In the genomic region with DNA sequence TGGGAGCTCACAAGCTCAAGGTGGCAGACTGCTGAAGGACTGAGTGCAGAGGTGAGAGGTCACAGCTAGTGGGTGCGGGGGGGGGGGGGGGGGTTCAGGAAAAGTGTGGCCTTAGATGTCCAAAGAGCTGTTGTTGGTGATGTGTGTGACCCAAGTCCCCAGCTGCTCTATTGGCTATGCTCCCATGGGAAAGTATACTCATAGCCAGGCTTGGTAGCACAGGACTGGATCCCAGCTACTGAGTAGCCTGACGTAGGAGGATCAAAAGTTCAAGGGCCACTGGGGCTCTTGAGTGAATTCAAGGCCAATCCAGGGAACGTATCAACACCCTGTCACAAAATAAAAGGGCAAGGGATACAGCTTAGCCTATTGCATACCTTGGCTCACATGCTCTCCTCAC, we compare ENCODE assay signal across 11 mouse cellular contexts.
"Had no signal": no experiment of that assay in that cellular context is flagged by ENCODE, and none has a peak within 500 bp of the region (broad histone marks: within the 10 kb centered on the region; RNA-seq: fewer than 3 reads in every experiment).

No protein-coding gene starts in this region.

- H3K4me1 ChIP-seq: intestine, embryonic 15.5 days; limb, embryonic 13.5 days had no signal

- H3K9me3 ChIP-seq: intestine, embryonic 15.5 days; limb, embryonic 13.5 days; midbrain, embryonic 12.5 days had no signal

- H3K36me3 ChIP-seq: intestine, embryonic 15.5 days; limb, embryonic 13.5 days; midbrain, embryonic 12.5 days had no signal

- H3K4me3 ChIP-seq: intestine, embryonic 15.5 days; layer of hippocampus, adult 2 months; limb, embryonic 13.5 days; midbrain, embryonic 12.5 days had no signal

- DNase-seq: kidney, adult 8-10 months; kidney, postnatal 4 days; left cerebral cortex, postnatal 4 days; right cerebral cortex, adult 18-20 months; right cerebral cortex, postnatal 25 days had no signal

- H3K27me3 ChIP-seq: intestine, embryonic 15.5 days; limb, embryonic 13.5 days; midbrain, embryonic 12.5 days had no signal

- H3K27ac ChIP-seq: intestine, embryonic 15.5 days; layer of hippocampus, adult 2 months; limb, embryonic 13.5 days; midbrain, embryonic 12.5 days; stomach, postnatal 0 days had no signal

- H3K9ac ChIP-seq: intestine, embryonic 15.5 days; limb, embryonic 13.5 days; midbrain, embryonic 12.5 days had no signal

- ATAC-seq: intestine, embryonic 15.5 days had no signal

- H3K4me2 ChIP-seq: intestine, embryonic 15.5 days; limb, embryonic 13.5 days; liver, embryonic 11.5 days; midbrain, embryonic 12.5 days had no signal
